Mouse (Mus musculus) adrenal gland, postnatal 36 days (tissue): Measurements from ENCODE around the gene Fstl4. TPM values are rescaled to one million over a fixed set of nuclear protein-coding genes. Genes with fewer than 3 reads are reported as not detected.

Experiments
- DNase-seq, 2 experiments: peaks; one replicate each; pipeline ENCODE4 v3.0.0; 2021; ENCODE audit warnings: mixed read lengths in 1 of 2
- total RNA-seq, 2 experiments: library from RNA; stranded (reverse); gene quantifications; 2 replicates each; pipeline ENCODE4 v1.2.3; 2021

The Fstl4 gene
- total RNA-seq, 2 experiments from 2014 or later, result 0.79 to 1.1 TPM

DNA sequence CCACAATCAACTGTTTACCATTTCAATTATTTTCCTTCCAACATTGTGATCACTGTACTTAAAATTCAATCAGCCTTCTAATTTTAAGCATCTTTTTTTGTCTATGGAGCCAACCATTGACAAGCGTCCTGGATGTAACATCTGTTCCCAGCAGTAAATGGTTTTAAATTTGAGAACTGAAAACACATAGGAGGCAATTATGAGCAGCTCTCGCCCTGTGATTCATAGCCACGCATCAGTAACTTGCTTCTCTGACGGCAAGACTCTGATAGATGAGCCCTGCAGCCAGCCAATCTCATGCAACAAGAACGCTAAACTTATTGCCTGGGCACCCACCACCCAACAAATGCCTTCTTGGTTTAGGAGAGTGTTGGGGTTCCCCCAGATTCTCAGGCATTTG lies 467.4 kb downstream of the Fstl4 start:
- no peak for DNase-seq

DNA sequence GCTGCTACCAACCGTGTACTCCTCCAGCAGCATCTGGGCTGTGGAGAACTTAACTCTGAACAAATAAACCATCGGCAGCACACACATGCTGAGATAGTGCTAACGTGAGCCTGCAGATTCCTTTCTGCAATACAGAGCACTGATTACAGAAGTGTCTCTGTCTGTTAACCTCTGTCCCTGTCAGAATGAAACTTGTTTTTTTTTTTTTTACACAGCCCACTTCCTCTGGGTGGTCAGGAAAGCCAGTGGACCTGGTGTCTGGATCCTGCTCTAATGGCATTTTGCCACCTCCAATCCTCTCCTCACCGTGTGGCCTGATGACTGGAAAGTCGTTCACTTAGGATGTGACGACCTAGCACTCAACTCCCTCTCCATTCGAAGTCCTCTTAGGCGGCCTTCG lies 469.2 kb downstream of the Fstl4 start:
- DNase-seq, result no peak
